Mouse (Mus musculus) stomach, postnatal 0 days (tissue): ENCODE data around the gene Vdac1. TPM values are rescaled to one million over a fixed set of nuclear protein-coding genes. Genes with fewer than 3 reads are reported as not detected.
"Not testable (repeated sequence)": the region's sequence is repeated elsewhere in the genome, so short reads cannot be mapped to it uniquely, and the experiment has no call there.

Experiments used
- ATAC-seq: fragments of 200-750 bp; cut with Nextera tagmentation; 2 replicates; pipeline ENCODE4 v1.8.0; 2017; ENCODE audit not compliant: low FRiP score, low TSS enrichment
- DNase-seq: peaks from one replicate; pipeline ENCODE4 v3.0.0-alpha.2; 2016; ENCODE audit warnings: low spot score
- H3K27ac ChIP-seq: fragments of 300-500 bp; sonication (generic); replicated peaks from 2 replicates; pipeline ENCODE4 v1.5.1; 2014; ENCODE audit warnings: mild to moderate bottlenecking, control low read depth
- H3K27me3 ChIP-seq: fragments of 300-500 bp; sonication (generic); 2 replicates; pipeline ENCODE4 v1.6.1; 2014; ENCODE audit warnings: low read length; ENCODE audit not compliant: control insufficient read depth, insufficient read depth
- H3K36me3 ChIP-seq: fragments of 300-500 bp; sonication (generic); 2 replicates; pipeline ENCODE4 v1.6.1; 2014; ENCODE audit warnings: low read length, mixed read lengths; ENCODE audit not compliant: control insufficient read depth, insufficient read depth
- H3K4me1 ChIP-seq: fragments of 300-500 bp; sonication (generic); replicated peaks from 2 replicates; pipeline ENCODE4 v1.6.1; 2014; ENCODE audit warnings: antibody characterized with exemption; ENCODE audit not compliant: control insufficient read depth, insufficient read depth
- H3K4me2 ChIP-seq: fragments of 300-500 bp; sonication (generic); replicated peaks from 2 replicates; pipeline ENCODE4 v1.6.1; 2014; ENCODE audit warnings: low read depth, mild to moderate bottlenecking, control low read depth, moderate library complexity
- H3K4me3 ChIP-seq: fragments of 300-500 bp; sonication (generic); 2 replicates; pipeline ENCODE4 v1.5.1; 2014; ENCODE audit warnings: low read depth, low read length, control low read depth
- H3K9ac ChIP-seq: fragments of 300-500 bp; sonication (generic); 2 replicates; pipeline ENCODE4 v1.6.1; 2014; ENCODE audit warnings: mild to moderate bottlenecking, low read length, control low read depth, mixed read lengths
- H3K9me3 ChIP-seq: fragments of 300-500 bp; sonication (generic); 2 replicates; pipeline ENCODE4 v1.6.1; 2016; ENCODE audit warnings: low read length; ENCODE audit not compliant: control insufficient read depth
- CTCF ChIP-seq: IDR thresholded peaks from 2 replicates; pipeline ENCODE4 v1.5.1; 2016; ENCODE audit warnings: antibody characterized with exemption, low read depth, mild to moderate bottlenecking, moderate library complexity
- EP300 ChIP-seq: optimal IDR thresholded peaks from 2 replicates; pipeline ENCODE3; 2016; ENCODE audit warnings: antibody characterized with exemption
- WGBS: fragments of 180-500 bp; shearing (Covaris S2); extraction: QIAGEN DNeasy Blood & Tissue Kit; methylation state at CpG from one replicate; pipeline ENCODE4 v1.1.7; 2014; 5-methylcytosine and 5-hydroxymethylcytosine counted together
- polyA plus RNA-seq: library from polyadenylated mRNA; unstranded; fragments of >200 nt; fragmentation: Nextera tagmentation; extraction: Ambion mirVana; gene quantifications from 2 replicates; pipeline ENCODE4 v1.2.1, GENCODE M21; 2015

Vdac1 gene
- polyA plus RNA-seq, 1 experiment from 2014 or later, result 189 TPM

GRCm38 (mm10) chr11:52384667-52385066 is 24.0 kb downstream of the Vdac1 start:
- no peak overlapping the region for H3K27ac ChIP-seq
- no peaks in the 10 kb centered on the region for H3K9me3 ChIP-seq
- ATAC-seq (no peak), DNase-seq (no peak)
- H3K36me3 ChIP-seq, result peaks cover 12% of the 10 kb centered on the region
- H3K27me3 ChIP-seq, result no peaks in the 10 kb centered on the region
- TF ChIP-seq EP300, result no peak
- peak; percentile 71 for TF ChIP-seq CTCF
- H3K4me3 ChIP-seq, result no peak overlapping the region
- no peak overlapping the region for H3K4me2 ChIP-seq
- H3K9ac ChIP-seq, result no peak overlapping the region
- 58% methylated on average over 3 of the region's 3 CpGs for WGBS
- no peaks in the 10 kb centered on the region for H3K4me1 ChIP-seq

GRCm38 (mm10) chr11:52386892-52387291 is 26.2 kb downstream of the Vdac1 start:
- H3K4me2 ChIP-seq, result no peak overlapping the region
- peaks cover 10% of the 10 kb centered on the region; the same call in 1 of the 2 replicates for H3K36me3 ChIP-seq
- no peaks in the 10 kb centered on the region for H3K9me3 ChIP-seq
- TF ChIP-seq EP300 (no peak), CTCF (no peak)
- ATAC-seq (no peak), DNase-seq (no peak)
- H3K4me3 ChIP-seq, result no peak overlapping the region
- 91% methylated on average over 3 of the region's 3 CpGs for WGBS
- H3K27me3 ChIP-seq, result no peaks in the 10 kb centered on the region
- H3K4me1 ChIP-seq, result no peaks in the 10 kb centered on the region
- H3K27ac ChIP-seq, result no peak overlapping the region
- H3K9ac ChIP-seq, result no peak overlapping the region

DNA sequence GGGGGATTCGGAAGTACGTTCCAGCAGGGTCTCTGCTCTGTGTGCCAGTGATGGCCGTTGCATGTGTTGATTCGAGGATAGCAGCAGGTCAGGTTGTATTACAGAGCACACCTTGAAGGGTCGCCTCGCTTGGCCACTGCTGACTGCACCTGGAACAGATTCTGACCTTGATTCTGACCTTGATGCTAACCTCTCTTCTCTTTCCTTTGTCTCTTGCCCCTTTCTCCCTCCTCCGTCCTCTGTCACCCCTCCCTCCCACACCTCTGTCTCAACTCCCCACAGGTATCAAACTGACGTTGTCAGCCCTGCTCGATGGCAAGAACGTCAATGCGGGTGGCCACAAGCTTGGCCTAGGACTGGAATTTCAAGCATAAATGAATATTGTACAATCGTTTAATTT is 27.5 kb downstream of the Vdac1 start:
- Histone ChIP-seq H3K9ac (no peak overlapping the region), H3K9me3 (no peaks in the 10 kb centered on the region), H3K36me3 (peaks cover 10% of the 10 kb centered on the region; the same call in 1 of the 2 replicates), H3K27ac (no peak overlapping the region), H3K4me3 (no peak overlapping the region), H3K4me2 (no peak overlapping the region), H3K27me3 (no peaks in the 10 kb centered on the region), H3K4me1 (no peaks in the 10 kb centered on the region)
- no peak for ATAC-seq
- WGBS, result 83% methylated on average over 12 of the region's 12 CpGs
- DNase-seq, result no peak
- TF ChIP-seq CTCF, result no peak
- TF ChIP-seq EP300, result no peak

- H3K9me3 ChIP-seq, H3K36me3 ChIP-seq, H3K27me3 ChIP-seq, H3K27ac ChIP-seq, ATAC-seq, DNase-seq, H3K4me3 ChIP-seq, H3K4me1 ChIP-seq, H3K9ac ChIP-seq, H3K4me2 ChIP-seq: not testable (repeated sequence)
- WGBS, result 84% methylated on average over 5 of the region's 5 CpGs
Observed at GRCm38 (mm10) chr11:52388979-52389378, 28.3 kb downstream of the Vdac1 start.

GRCm38 (mm10) chr11:52389933-52390332 is 29.3 kb downstream of the Vdac1 start:
- H3K4me1 ChIP-seq, result no peaks in the 10 kb centered on the region
- whole genome bisulfite sequencing, result 93% methylated on average over 7 of the region's 7 CpGs
- H3K36me3 ChIP-seq, result peaks cover 8% of the 10 kb centered on the region; the same call in 1 of the 2 replicates
- ATAC-seq (no peak), DNase-seq (no peak)
- H3K4me3 ChIP-seq, result no peak overlapping the region
- no peaks in the 10 kb centered on the region for H3K9me3 ChIP-seq
- H3K27me3 ChIP-seq, result no peaks in the 10 kb centered on the region
- no peak overlapping the region for H3K4me2 ChIP-seq
- no peak overlapping the region for H3K9ac ChIP-seq
- TF ChIP-seq EP300 (no peak), CTCF (no peak)
- no peak overlapping the region for H3K27ac ChIP-seq

GRCm38 (mm10) chr11:52394494-52394893 is 33.8 kb downstream of the Vdac1 start:
- TF ChIP-seq CTCF, result no peak
- TF ChIP-seq EP300, result no peak
- no peak for ATAC-seq
- H3K4me1 ChIP-seq, result no peaks in the 10 kb centered on the region
- no peak for DNase-seq
- H3K36me3 ChIP-seq, result no peaks in the 10 kb centered on the region
- no peak overlapping the region for H3K4me3 ChIP-seq
- H3K4me2 ChIP-seq, result no peak overlapping the region
- no peaks in the 10 kb centered on the region for H3K9me3 ChIP-seq
- 60% methylated on average over 4 of the region's 4 CpGs for WGBS
- no peak overlapping the region for H3K27ac ChIP-seq
- no peak overlapping the region for H3K9ac ChIP-seq
- H3K27me3 ChIP-seq, result no peaks in the 10 kb centered on the region
